Mouse (Mus musculus): ENCODE measurements around the gene Gm26920. TPM values are rescaled to one million over a fixed set of nuclear protein-coding genes. Genes with fewer than 3 reads are reported as not detected.
"Not testable (repeated sequence)": the region's sequence is repeated elsewhere in the genome, so short reads cannot be mapped to it uniquely, and the experiment has no call there.

Gm26920 gene
- total RNA-seq, 1 experiment: 0.71 TPM

DNA sequence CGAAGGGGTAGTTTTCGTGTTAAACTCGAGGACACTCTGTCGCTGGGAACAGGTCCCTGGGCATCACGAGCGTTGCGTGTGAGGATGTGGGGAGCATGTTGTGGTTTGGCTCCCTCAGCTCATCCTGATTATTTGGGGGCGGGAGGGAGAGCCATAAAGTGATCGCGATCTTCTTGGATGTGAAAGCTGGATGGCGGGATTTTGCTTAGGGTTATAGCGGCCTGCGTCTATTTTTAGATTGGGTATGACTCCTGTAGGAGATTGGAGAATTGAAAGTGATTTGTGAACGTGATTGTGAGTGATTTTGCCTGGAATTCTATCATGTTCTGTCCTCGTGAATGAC, 31.9 kb upstream of the Gm26920 start:
- Histone ChIP-seq H3K36me3 (ENCODE audit: control insufficient read depth, insufficient read depth, low read length, poor library complexity, severe bottlenecking) (no peaks in the 10 kb centered on the region; the same call in 1 of the 2 replicates), H3K9me3 (ENCODE audit: control insufficient read depth, insufficient read depth, low read depth, low read length) (no peaks in the 10 kb centered on the region), H3K4me3 (ENCODE audit: insufficient read depth in 1 of 2, low read depth in 1 of 2, low read length in 2 of 2, poor library complexity in 1 of 2, severe bottlenecking in 1 of 2) (peak overlapping the region; percentile 78 to 86), H3K27ac (ENCODE audit: insufficient read depth, low read depth, low read length, poor library complexity, severe bottlenecking) (no peak overlapping the region), H3K4me1 (ENCODE audit: control insufficient read depth in 2 of 2, insufficient read depth in 2 of 2, low read length in 2 of 2, poor library complexity in 1 of 2) (peaks cover 0 to 4% of the 10 kb centered on the region in 2 experiments; a peak in 1 of 4 replicates), H3K9ac (ENCODE audit: insufficient read depth, low read depth, low read length, poor library complexity, severe bottlenecking) (peak overlapping the region; percentile 54)
- no peak for TF ChIP-seq MAFK (IDR thresholded peaks at IDR 0.05; ENCODE audit: insufficient read depth, low read depth, low read length)
- no peak for TF ChIP-seq ZNF384 (IDR thresholded peaks at IDR 0.05; ENCODE audit: low read depth, low read length)
- TF ChIP-seq HCFC1 (IDR thresholded peaks at IDR 0.05; ENCODE audit: borderline replicate concordance, insufficient read depth, low read length): no peak
- no peak for TF ChIP-seq CHD2 (IDR thresholded peaks at IDR 0.05; ENCODE audit: low read depth, low read length)
- no peak for TF ChIP-seq ZC3H11A (IDR thresholded peaks at IDR 0.05; ENCODE audit: borderline replicate concordance, low read depth, low read length)
- in situ Hi-C loops (cut with MboI; ENCODE audit: low sequenced_read_pairs in 2 of 2, unreplicated experiment in 2 of 2): no loop called here
- DNase-seq (ENCODE audit: low read depth, low spot score): no peak

DNA sequence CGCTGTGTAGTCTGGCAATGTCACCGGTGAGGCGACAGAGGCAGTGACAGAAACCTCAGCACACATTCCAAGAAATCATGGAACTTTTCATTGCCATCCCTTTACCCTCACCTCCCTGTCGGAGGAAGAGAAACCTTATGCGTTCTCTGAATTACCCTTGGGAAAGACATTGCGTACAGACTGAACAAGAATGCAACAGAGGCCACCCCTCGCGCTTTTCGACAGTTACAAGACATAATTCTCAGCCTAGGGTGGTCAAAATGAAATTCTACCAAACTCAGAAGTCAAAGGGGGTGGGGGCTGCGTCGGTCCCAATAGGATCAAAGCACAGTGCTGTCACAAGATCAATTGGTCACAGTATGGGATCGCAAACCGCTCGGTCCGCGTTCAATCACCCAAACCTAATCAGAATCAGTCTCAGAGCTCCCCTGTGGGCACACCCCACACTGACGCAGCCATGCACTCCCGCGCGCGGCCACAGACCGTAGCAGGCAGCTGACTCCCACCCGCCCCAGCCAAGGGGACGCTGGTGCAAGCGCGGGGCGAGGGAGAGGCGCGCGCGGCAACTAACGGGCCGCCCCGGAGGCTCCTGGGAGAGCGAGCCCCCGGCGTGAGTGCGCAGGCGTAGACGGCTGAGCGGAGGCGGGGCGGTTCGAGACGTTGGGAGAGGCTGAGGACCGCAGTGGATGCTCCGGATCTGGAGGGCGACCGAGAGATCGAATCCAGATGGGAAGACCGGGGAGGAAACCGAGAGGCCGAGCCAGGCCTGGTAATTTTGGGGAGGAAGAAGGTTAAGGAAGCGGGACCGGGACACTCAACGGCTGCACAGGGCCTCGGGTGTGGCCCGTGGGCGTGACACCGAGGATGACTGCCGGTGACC, 31.3 kb upstream of the Gm26920 start, which contains the start of gene Zfp382:
Zfp382 (plus strand) TSS at position 635 of the 880 bp plus-strand sequence.
- peak; percentile 89 for DNase-seq (ENCODE audit: low read depth, low spot score)
- in situ Hi-C loops (cut with MboI; ENCODE audit: low sequenced_read_pairs in 2 of 2, unreplicated experiment in 2 of 2): no loop called here
- Histone ChIP-seq H3K9ac (ENCODE audit: insufficient read depth, low read depth, low read length, poor library complexity, severe bottlenecking) (peak within 1 kb of the TSS; percentile 86), H3K36me3 (ENCODE audit: control insufficient read depth, insufficient read depth, low read length, poor library complexity, severe bottlenecking) (no peaks in the 10 kb centered on the region; the same call in 1 of the 2 replicates), H3K27ac (ENCODE audit: insufficient read depth, low read depth, low read length, poor library complexity, severe bottlenecking) (no peak within 1 kb of the TSS), H3K4me1 (ENCODE audit: control insufficient read depth in 2 of 2, insufficient read depth in 2 of 2, low read length in 2 of 2, poor library complexity in 1 of 2) (peaks cover 0 to 4% of the 10 kb centered on the region in 2 experiments; a peak in 1 of 4 replicates), H3K4me3 (ENCODE audit: insufficient read depth in 1 of 2, low read depth in 1 of 2, low read length in 2 of 2, poor library complexity in 1 of 2, severe bottlenecking in 1 of 2) (peak within 1 kb of the TSS; percentile 78 to 86), H3K9me3 (ENCODE audit: control insufficient read depth, insufficient read depth, low read depth, low read length) (0 out of 2 replicates have a peak, but pooled peaks cover 3% of the 10 kb centered on the region)
- TF ChIP-seq MAFK (IDR thresholded peaks at IDR 0.05; ENCODE audit: insufficient read depth, low read depth, low read length): no peak
- no peak for TF ChIP-seq HCFC1 (IDR thresholded peaks at IDR 0.05; ENCODE audit: borderline replicate concordance, insufficient read depth, low read length)
- no peak for TF ChIP-seq ZC3H11A (IDR thresholded peaks at IDR 0.05; ENCODE audit: borderline replicate concordance, low read depth, low read length)
- no peak for TF ChIP-seq CHD2 (IDR thresholded peaks at IDR 0.05; ENCODE audit: low read depth, low read length)
- TF ChIP-seq ZNF384 (IDR thresholded peaks at IDR 0.05; ENCODE audit: low read depth, low read length): no peak

DNA sequence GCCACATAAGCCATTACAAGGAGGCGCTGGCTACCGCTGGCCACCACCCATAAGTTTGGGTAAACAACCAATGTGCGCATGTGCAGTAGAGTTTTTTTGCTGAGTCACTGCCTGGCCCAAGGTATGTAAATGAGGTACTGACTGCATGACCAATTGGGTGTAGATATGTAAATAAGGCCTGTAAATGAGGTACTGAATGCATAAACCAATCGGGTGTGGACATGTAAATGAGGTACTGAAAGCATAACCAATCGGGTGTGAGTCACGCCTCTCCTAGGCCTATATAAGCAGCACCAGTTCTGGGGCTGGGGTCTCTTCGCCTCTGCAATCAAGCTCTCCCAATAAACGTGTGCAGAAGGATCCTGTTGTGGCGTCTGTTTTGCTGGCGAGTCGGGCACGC, 27.7 kb upstream of the Gm26920 start:
- H3K9ac ChIP-seq (ENCODE audit: insufficient read depth, low read depth, low read length, poor library complexity, severe bottlenecking); H3K36me3 ChIP-seq (ENCODE audit: control insufficient read depth, insufficient read depth, low read length, poor library complexity, severe bottlenecking); H3K4me3 ChIP-seq (ENCODE audit: insufficient read depth in 1 of 2, low read depth in 1 of 2, low read length in 2 of 2, poor library complexity in 1 of 2, severe bottlenecking in 1 of 2); in situ Hi-C loops (cut with MboI; ENCODE audit: low sequenced_read_pairs in 2 of 2, unreplicated experiment in 2 of 2); H3K9me3 ChIP-seq (ENCODE audit: control insufficient read depth, insufficient read depth, low read depth, low read length); DNase-seq (ENCODE audit: low read depth, low spot score); H3K4me1 ChIP-seq (ENCODE audit: control insufficient read depth in 2 of 2, insufficient read depth in 2 of 2, low read length in 2 of 2, poor library complexity in 1 of 2): not testable (repeated sequence)
- peak; percentile 89 for TF ChIP-seq MAFK (IDR thresholded peaks at IDR 0.05; ENCODE audit: insufficient read depth, low read depth, low read length)
- H3K27ac ChIP-seq (ENCODE audit: insufficient read depth, low read depth, low read length, poor library complexity, severe bottlenecking): peak overlapping the region; percentile 63

DNA sequence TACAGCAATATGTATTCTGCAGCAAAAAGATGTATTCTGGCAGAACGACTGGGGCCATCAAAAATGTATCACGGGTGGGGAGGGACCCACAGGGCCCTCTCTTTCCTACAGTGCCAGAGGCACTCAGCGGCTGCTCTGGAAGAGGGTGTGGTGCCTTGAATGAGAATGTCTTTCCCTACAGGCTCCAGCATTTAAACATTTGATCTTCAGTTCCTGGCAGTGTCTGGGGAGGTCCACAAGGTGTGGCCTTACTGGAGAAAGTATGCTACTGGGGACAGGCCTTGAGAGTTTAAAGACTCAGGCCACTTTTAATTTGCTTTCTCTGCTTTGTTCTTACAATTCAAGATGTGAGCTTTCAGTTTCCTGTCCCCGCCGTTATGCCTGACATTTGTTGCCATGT, 25.9 kb upstream of the Gm26920 start:
- in situ Hi-C loops (cut with MboI; ENCODE audit: low sequenced_read_pairs in 2 of 2, unreplicated experiment in 2 of 2): no loop called here
- Histone ChIP-seq H3K4me1 (ENCODE audit: control insufficient read depth in 2 of 2, insufficient read depth in 2 of 2, low read length in 2 of 2, poor library complexity in 1 of 2) (no peaks in the 10 kb centered on the region), H3K9ac (ENCODE audit: insufficient read depth, low read depth, low read length, poor library complexity, severe bottlenecking) (no peak overlapping the region), H3K27ac (ENCODE audit: insufficient read depth, low read depth, low read length, poor library complexity, severe bottlenecking) (no peak overlapping the region), H3K9me3 (ENCODE audit: control insufficient read depth, insufficient read depth, low read depth, low read length) (0 out of 2 replicates have a peak, but pooled peaks cover 3% of the 10 kb centered on the region), H3K4me3 (ENCODE audit: insufficient read depth in 1 of 2, low read depth in 1 of 2, low read length in 2 of 2, poor library complexity in 1 of 2, severe bottlenecking in 1 of 2) (no peak overlapping the region), H3K36me3 (ENCODE audit: control insufficient read depth, insufficient read depth, low read length, poor library complexity, severe bottlenecking) (no peaks in the 10 kb centered on the region; the same call in 1 of the 2 replicates)
- TF ChIP-seq CHD2 (IDR thresholded peaks at IDR 0.05; ENCODE audit: low read depth, low read length): no peak
- TF ChIP-seq ZC3H11A (IDR thresholded peaks at IDR 0.05; ENCODE audit: borderline replicate concordance, low read depth, low read length): no peak
- no peak for TF ChIP-seq HCFC1 (IDR thresholded peaks at IDR 0.05; ENCODE audit: borderline replicate concordance, insufficient read depth, low read length)
- TF ChIP-seq ZNF384 (IDR thresholded peaks at IDR 0.05; ENCODE audit: low read depth, low read length): no peak
- TF ChIP-seq MAFK (IDR thresholded peaks at IDR 0.05; ENCODE audit: insufficient read depth, low read depth, low read length): no peak
- no peak for DNase-seq (ENCODE audit: low read depth, low spot score)

Data from ES-E14 (cell line).